Mouse (Mus musculus) cerebellum, adult 2 months (tissue): Measurements from ENCODE around the gene Spaca7.

ENCODE experiments used
- CTCF ChIP-seq: fragments of 200-500 bp; IDR thresholded peaks from 2 replicates; pipeline ENCODE4 v1.5.1; 2011; ENCODE audit warnings: low read depth, mild to moderate bottlenecking, control low read depth, low read length, moderate library complexity, borderline replicate concordance; ENCODE audit not compliant: insufficient read depth
- POLR2A ChIP-seq: fragments of 200-500 bp; IDR thresholded peaks from 2 replicates; pipeline ENCODE4 v1.6.1; 2011; ENCODE audit warnings: low read length, control low read depth, borderline replicate concordance; ENCODE audit not compliant: insufficient read depth

- no peak for TF ChIP-seq CTCF
- no peak for TF ChIP-seq POLR2A
These were observed 53.1 kb downstream of the Spaca7 start for GRCm38 (mm10) chr8:12625890-12626289.
